Mouse (Mus musculus): ENCODE measurements at regions not wholly inside any gene's neighbourhood (a gene's known extent, or its start where the extent isn't known, plus 50 kb on each side); places are given as distances from the start of the nearest gene placed in this dataset.

DNA sequence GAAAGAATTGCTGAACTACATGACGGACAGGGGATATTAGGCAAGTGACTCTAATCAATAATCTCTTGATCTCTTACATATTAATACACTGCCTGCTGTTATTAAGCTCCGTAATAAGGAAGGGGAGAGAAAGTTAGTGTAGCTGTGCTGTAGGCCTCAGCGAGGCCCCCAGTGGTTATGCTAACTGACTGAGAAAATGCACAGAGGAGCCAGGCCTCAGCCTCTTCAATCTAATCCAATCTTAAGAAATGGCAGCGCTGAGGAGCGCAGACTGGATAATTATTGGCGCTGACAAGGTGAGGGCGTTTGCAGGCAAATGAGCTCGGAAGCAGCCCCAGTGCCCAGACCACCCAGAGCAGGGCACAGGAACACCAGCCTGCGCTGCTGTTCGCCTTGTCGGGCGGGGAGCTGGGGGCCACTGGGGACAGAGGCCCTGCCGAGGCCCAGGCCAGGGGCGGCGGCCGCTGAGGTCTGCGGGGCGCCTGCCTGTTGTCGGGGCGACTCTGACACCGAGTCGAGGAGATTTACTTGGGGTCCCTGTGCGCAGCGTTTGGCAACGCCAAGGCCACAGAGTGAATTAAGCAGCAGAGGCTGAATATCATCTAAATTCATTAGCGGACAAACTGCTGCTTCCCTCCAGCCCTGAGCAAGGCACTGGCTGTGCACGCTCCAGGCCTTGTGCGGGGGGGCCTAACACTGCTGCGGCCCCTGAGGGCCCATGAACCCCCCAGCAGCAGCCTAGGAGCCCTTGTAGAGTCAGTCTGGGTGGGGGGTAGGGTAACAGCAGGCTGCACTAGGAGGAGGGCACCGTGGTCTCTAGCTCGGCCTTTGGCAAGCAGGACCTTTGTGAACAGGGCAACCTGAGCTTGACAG lies 493.4 kb upstream of the Mki67 start:
- no peak for DNase-seq (ENCODE audit: low spot score)
- intact Hi-C loops (cut with DNase I) = no loop called here

DNA sequence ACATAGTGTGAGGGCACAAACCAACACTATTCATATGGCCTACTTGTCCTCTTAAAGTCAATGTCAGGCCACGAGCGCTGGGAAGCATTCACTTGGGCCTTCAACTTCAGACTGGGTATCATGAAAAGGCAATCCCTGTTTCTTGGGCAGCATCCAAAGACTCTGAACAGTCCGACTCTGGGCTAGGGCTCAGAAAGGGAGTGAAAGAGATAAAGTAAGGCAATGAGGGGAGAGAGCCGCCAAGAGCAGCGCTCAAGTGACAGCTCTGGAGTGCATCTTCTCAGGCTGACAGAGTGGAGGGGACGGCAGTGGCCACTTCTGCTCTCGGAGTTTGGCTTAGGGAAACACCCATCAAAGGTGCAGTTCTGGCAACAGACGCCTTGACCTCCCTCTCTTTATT lies 496.3 kb upstream of the Mki67 start:
- intact Hi-C loops (cut with DNase I) = no loop called here
- peak; percentile 29 for DNase-seq (ENCODE audit: low spot score)

DNA sequence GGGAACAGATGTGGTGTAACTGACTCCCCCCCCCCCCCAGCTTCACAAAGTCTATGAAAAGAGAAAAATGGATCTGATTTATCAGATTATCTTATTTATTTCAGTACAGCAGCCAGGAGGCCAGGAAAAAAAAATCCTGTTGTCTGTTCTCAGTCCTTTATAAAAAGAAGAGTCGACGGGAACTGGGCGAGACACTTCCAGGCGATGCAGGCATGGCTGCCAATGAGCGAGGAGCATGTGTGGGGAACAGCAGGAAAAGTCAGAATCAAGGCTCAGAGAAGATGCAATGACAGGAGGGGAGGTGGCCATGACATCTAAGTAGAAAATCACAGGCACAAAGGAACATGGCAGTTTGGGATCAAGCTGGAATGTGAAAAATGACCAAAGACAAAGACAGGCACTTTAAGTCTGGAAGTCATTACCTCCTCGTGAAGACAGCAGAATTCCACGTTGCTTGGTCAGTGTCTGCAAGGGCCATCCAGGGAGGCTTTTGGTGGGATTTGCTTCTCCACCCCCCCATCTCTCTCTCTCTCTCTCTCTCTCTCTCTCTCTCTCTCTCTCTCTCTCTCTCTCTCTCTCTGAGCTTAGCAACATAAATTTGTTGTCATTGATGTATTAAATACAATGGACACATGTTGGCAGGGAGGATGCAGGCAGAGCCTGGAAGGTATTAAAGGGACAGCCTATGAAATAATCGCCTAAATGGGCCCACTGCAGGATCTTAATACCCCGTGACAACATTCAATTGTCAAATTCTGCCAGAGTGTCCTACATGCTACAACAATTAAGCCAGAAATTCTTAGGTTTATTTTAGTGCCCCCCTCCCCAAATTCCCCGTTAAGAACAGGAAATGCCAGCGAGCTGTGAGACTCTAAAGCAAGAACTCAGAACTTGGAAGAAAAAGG lies 497.1 kb upstream of the Mki67 start:
- no peak for DNase-seq (ENCODE audit: low spot score)
- intact Hi-C loops (cut with DNase I) = no loop called here

DNA sequence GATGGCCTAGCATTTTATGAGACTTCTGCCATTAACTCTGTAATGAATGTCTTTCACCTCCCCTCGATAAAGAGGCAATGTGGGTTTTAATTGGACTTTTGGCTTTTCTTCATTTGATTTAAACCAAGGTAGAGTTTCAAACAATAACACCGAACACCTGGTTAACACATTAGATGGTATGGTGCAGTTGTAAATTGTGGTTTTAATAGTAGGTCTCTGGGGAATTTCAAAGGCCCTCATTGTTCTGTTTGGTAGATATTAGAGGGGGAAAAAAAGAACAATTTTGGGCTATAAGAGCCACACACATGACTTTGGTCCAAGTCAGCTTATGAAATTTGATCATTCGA lies 497.8 kb upstream of the Mki67 start:
- no peak for DNase-seq (ENCODE audit: low spot score)
- intact Hi-C loops (cut with DNase I) = no loop called here

DNA sequence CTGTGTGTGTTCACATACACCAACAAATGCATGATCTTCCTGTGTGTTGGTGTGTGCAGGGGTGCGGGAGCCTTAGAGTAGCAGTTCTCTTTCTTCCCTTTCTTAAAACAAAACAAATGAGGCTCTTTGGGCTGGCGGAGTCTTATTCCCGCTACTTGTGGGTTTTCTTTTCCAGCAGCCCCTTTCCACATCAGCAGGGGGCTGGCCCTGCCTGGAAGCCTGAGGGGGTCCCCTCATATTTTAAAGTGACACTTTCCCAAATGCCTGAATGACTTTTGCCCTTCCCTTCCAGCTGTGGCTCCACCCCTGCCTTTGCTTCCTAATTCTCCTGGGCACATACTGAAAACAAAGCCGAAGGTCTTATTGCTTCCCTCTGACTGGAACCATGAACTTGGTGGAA lies 498.3 kb upstream of the Mki67 start:
- intact Hi-C loops (cut with DNase I) = no loop called here
- no peak for DNase-seq (ENCODE audit: low spot score)

DNA sequence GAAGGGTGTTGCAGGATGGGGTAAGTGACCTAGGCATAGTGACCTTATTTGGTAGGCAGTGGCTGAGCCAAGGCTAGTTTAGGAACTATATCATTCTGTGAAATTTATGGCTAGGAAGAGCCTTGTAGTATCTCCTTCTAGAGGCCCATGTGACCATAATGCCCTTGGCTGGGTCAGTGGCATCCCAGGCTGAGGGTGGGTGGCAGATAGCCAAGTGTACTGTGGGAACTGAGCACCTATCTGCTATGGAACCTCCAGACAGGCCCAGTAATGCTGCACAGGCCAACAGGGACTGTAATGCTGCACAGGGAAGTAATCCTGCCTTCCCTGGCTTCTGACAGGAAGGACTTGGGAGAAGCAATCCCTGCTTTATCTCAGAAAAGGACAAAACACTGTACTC lies 500.6 kb upstream of the Mki67 start:
- DNase-seq (ENCODE audit: low spot score) = no peak
- intact Hi-C loops (cut with DNase I) = no loop called here

DNA sequence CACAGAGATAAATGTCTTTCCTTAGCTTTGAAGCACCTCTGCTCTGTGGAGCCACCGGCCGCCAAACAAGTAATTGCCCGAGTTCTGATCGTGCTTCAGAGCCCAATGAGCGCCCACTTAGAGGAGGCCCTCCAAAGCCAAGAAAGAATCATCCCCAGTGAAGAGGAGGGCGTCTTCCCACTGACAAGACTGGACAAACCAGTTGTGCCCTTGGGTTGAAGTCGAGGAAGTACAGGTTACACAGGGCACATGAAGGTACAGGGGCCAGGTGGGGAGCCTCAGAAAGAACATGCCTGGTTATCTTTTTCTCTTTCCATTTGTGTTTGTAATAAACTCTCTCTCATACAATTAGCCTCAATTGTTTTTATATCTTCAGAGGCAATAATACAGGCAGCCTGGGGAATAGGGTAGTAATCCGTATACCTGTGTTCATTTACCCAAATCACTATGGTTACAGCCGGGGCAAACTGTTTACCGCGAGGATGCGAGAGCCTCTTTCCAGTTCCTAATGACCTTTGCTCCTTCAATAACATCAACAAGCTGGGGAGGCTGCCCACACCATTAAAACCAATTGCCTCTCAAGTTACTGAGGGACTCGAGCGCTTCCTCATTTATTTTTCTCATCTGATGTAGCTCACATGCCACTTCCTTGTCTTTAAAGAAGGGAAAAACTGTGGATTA lies 503.5 kb upstream of the Mki67 start:
- DNase-seq (ENCODE audit: low spot score) = no peak
- intact Hi-C loops (cut with DNase I) = no loop called here

DNA sequence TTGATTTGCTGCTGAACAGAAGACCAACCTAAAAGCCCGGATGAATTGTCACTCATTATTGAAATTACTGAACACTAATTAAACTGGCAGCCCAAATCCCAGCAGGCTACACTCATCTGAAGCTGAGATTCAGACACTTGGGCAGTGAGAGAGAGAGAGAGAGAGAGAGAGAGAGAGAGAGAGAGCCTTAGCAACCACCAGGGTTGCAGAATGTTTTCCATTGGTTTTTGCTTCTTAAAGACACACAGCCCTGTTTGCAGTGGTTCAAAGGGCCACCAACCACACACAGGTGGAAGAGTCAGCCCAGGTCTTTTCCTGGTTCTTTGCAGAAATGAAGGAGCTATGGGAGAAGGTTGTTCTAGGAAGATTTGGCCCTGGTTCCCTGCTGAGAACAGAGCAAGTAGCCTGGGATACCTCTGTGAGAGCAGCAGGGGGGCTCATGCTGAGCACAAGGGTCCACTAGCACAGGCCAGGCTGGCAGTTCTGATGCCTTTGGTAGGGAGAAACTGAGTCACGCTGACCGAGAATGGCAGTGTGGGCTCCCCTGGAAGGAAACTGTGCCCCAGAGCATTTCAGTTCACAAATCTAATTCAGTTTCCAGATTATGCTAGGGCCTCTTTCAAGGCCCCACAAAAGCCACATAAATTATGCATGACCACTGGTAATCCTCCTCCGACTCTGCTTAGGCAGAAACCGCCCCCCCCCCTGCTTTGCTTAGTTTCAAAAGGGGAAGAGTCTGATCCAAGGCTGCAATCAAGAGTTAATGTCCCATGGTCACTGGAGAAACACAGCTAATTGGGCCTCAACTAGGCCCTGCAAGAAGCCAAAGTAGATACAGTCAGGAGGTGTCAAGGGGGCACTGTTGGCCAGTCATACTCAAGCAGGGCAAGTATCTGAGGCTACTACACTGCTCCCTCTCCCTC lies 504.3 kb upstream of the Mki67 start:
- DNase-seq (ENCODE audit: low spot score) = no peak
- intact Hi-C loops (cut with DNase I) = no loop called here

DNA sequence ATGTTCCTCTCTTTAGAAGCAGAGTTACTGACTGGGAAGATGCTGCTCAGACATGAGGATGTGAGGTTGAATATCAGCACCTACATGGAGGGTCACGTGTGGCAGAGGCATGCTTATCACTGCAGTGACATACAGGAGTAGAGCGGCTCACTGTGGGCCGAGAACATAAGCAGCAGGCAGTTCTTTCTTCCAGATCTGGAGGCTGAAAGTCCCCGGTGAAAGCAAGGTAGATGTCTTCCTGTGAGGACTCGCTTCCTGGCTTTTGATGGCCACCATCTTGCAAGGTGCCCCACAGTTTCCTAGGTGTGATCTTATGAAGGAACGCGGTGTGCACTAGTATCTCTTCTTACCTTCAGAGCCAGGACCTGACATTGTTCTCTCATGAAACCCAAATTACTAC lies 505.5 kb upstream of the Mki67 start:
- DNase-seq (ENCODE audit: low spot score) = no peak
- intact Hi-C loops (cut with DNase I) = no loop called here

DNA sequence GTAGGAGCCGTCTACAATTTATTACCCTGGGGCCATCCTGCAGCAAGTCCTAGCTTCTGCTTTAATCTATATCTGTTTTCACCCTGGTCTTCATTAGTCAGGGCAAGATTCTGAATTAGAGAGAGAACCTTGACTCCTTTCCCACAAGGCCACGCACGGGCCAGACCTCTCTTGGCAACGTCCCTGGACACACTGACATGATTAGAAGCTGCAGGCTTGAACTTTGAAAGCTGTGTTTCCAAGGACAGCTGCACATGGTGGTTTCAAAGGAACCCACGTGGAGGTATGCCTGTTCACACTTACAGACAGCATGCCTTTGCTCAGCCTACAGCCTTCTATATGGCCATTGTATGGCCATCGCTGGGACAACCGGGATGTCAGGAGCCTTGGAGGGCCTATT lies 509.9 kb upstream of the Mki67 start:
- DNase-seq (ENCODE audit: low spot score) = no peak
- intact Hi-C loops (cut with DNase I) = loop anchor here (5.0 kb wide), 1 partner anchor 44 kb away; no protein-coding TSS in a partner anchor

DNA sequence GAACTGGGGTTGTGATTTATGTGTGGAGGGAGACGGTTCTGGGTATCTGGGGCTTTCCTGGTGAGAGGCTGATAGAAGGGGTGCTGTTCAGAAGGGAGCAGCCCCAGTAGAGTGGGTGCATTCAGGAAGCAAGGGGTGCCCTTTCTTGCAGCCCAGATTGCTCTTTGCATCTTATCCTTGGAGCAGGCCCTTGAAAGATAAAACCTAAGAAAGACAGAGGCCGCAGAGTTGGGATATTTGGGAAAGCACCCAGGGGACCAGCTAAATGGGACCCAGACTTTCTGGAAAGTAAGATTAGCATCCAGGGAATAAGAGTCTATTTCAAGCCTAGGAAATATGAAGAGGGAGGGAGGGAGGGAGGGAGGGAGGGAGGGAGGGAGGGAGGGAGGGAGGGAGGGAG lies 512.2 kb upstream of the Mki67 start:
- no peak for DNase-seq (ENCODE audit: low spot score)
- intact Hi-C loops (cut with DNase I) = loop anchor here (5.0 kb wide), 1 partner anchor 46 kb away; no protein-coding TSS in a partner anchor

DNA sequence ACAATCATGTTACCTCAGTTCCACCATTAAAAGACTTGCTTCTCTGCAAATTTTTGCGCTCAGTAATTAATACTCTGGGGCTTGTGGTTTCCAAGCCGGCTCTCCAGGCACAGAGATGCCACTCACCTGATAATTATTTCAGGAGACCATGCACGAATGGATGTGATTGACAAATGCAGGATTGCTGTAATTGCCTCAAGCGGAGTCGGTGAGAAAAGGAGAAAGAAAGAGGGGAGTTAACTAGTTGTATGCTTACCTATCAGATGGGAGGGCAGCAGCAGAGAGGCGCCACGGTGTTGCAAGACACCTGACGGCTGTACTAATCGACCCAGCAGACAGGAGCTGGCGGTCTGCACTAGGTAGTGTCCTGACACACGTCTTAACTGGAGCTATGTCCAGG lies 513.4 kb upstream of the Mki67 start:
- DNase-seq (ENCODE audit: low spot score) = no peak
- intact Hi-C loops (cut with DNase I) = loop anchor here (5.0 kb wide), 1 partner anchor 47 kb away; no protein-coding TSS in a partner anchor

DNA sequence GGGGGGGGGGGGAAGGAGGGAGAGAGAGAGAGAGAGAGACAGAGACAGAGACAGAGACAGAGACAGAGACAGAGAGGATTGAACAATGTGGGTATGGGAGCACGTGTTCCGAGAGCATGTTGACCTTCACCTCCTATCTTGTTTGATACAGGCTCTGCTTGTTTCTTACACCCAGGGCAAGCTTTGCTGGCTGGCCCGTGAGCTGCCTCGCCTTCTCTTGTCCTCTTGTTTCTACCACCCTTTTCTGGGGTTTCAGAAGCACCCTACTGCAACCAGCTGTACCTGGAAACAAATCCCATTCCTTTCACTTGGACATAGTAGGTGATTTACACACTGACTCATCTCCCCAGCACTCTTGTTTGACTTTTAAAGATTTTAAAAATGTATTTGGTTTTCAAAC lies 516.0 kb upstream of the Mki67 start:
- intact Hi-C loops (cut with DNase I) = no loop called here
- DNase-seq (ENCODE audit: low spot score) = no peak

DNA sequence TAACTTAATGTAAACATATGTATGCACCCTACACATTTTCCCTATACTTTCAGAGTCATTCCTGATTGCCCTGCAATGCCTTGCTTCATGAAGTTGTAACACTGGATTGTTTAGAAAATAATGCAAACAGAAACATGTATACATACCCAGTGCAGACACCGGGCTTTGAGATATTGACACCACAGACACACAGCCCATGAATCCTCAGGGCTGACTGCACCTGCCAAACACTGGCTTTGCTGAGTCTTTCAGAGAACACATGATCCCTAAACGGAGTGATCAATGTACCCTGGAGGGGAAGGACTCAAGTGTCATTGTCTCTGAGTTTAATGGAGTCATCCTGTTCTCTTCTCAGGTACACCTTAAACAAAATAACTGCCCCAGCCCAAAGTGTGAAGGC lies 519.4 kb upstream of the Mki67 start:
- no peak for DNase-seq (ENCODE audit: low spot score)
- intact Hi-C loops (cut with DNase I) = no loop called here

DNA sequence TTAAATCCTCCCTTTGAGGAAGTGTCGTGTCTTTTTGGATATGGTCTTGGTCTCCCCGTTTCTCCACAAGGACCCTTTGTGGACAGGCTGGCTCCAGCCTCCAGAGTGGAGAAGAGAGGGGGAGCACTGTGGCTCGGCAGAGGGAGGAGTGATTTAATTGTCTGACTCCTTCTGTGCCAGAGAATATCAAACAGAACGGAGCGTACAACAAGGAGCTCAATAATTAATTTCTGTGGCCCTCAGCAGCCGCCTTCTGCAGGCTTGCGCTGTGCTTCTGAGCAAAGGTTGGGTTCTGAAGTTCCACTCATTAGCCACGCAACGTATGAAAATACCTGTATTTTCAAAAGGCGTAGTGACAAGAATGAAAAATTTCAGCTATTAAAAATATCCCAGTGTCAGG lies 520.2 kb upstream of the Mki67 start:
- intact Hi-C loops (cut with DNase I) = no loop called here
- no peak for DNase-seq (ENCODE audit: low spot score)

DNA sequence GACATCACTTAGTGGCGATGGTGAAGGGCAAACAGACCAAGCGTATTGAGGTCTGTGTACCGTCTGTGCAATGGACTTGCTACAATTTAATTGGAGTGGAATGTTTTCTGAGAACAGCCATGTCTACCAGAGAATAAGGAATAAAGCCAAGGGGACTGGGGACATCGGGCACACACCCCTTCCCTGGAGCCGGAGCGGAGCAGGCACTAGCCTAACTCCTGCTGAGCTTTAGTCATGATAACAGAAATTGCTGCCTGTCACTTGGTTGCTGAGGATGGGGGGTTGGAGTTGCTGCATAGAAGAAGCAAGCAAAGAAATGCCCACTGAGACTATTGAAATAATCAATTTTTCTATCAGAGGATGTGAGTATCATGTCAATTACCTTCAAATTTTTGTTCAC lies 549.5 kb upstream of the Mki67 start:
- no peak for DNase-seq (ENCODE audit: low spot score)
- intact Hi-C loops (cut with DNase I) = no loop called here

DNA sequence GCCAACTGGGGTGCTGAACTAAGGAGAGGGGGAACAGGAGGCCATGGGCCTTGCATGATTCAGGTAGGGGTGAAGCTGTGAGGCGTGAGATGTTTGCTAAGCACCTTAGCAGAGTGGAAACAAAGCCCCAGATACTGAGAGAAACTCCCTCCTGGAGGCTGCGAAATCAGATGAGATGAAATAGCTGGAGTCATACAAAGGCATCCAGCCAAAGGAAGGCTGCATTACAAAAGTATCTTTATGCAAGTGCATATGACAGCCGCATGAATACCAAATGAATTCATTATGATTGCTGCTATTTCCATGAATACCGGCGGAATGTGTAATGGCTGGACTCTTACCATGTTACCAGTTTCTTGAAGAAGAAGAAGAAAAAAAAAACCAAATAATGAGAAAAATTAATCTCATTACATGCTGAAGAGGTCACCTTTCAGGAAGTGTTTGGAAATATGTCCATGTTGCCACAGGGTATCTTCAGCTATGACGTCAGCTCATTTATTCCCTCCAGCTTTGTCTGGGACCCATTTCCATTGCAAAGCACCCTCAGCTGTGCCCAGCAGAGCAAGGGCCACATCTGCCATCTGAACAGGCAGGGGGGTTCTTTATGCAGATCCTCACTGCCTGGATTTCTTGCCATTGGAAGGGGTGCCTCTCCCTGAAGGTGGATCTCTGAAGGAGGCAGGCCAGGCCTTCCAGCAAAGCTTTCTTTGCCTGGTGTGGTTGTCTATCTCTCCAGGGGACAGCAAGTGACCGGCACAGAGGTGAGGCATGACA lies 551.7 kb upstream of the Mki67 start:
- no peak for DNase-seq (ENCODE audit: low spot score)
- intact Hi-C loops (cut with DNase I) = no loop called here

DNA sequence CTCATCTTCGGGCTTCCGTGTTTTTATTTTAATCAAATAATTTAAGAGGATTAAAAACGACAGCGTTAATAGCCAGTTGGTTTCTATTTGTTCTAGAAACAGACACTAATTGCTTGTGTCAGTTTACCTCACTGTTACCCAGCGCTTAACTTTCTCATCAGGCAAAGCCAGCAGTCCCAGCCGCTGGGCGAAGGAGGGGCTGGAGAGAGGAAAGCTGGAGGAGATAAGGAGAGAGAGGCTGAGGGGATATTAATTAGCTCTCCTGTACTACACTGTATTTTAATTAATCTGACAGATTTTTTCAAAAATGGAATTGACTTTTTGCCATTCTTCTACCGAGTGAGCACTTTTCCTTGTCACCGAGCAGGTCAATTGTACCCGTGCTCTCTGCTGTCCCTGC lies 559.5 kb upstream of the Mki67 start:
- intact Hi-C loops (cut with DNase I) = no loop called here
- DNase-seq (ENCODE audit: low spot score) = no peak

DNA sequence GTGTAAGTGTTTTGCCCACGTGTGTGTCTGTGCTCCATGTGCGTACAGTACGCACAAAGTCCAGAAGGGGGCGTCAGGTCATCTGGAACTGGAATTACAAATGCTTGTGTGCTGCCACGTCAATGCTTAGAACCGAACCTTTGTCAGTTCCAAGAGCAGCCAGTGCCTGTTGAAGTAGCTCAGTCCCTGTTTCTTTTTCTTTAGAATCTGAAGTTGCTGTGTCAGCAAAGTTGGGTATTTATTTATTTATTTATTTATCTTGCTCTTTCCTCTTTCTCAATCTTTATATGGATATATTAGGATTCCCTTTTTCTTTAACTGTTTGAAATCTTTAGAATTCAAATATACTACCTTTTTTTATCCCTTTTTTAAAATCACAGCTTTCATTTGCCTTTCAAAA lies 567.6 kb upstream of the Mki67 start:
- intact Hi-C loops (cut with DNase I) = no loop called here
- DNase-seq (ENCODE audit: low spot score) = no peak
